Mouse (Mus musculus) myocyte (in vitro differentiated cells): ENCODE measurements at regions not wholly inside any gene's neighbourhood (a gene's known extent, or its start where the extent isn't known, plus 50 kb on each side); places are given as distances from the start of the nearest gene placed in this dataset.

Experiments used
- H3K27me3 ChIP-seq: one replicate; pipeline ENCODE4 v1.6.1; 2011; ENCODE audit not compliant: control insufficient read depth, insufficient read depth, insufficient read length
- H3K36me3 ChIP-seq: one replicate; pipeline ENCODE4 v1.6.1; 2011; ENCODE audit not compliant: control insufficient read depth, insufficient read depth
- H3K4me2 ChIP-seq: one replicate; pipeline ENCODE4 v1.6.1; 2011; ENCODE audit warnings: low read depth, control low read depth
- H3K4me3 ChIP-seq: one replicate; pipeline ENCODE4 v1.5.1; 2011; ENCODE audit warnings: mild to moderate bottlenecking, control low read depth, moderate library complexity
- H3K79me2 ChIP-seq: one replicate; pipeline ENCODE4 v1.6.1; 2011; ENCODE audit not compliant: control insufficient read depth, insufficient read depth
- H3ac ChIP-seq: one replicate; pipeline ENCODE4 v1.6.1; 2011; ENCODE audit not compliant: control insufficient read depth, insufficient read length
- CEBPB ChIP-seq: IDR thresholded peaks from 2 replicates; pipeline ENCODE4 v1.6.1; 2011; ENCODE audit warnings: mild to moderate bottlenecking, moderate library complexity; ENCODE audit not compliant: poor library complexity, insufficient read depth, severe bottlenecking
- E2F4 ChIP-seq: IDR thresholded peaks from one replicate; pipeline ENCODE4 v1.6.1; 2011; ENCODE audit warnings: mild to moderate bottlenecking, control low read depth, moderate library complexity; ENCODE audit not compliant: insufficient read depth
- MAX ChIP-seq: IDR thresholded peaks from one replicate; pipeline ENCODE4 v1.6.1; 2011; ENCODE audit warnings: low read depth, mild to moderate bottlenecking, control low read depth
- MYOD1 ChIP-seq, 3 experiments: IDR thresholded peaks; one replicate each; pipeline ENCODE4 v1.6.1; 2011; ENCODE audit warnings: control low read depth in 2 of 3, low read depth in 2 of 3, mild to moderate bottlenecking in 2 of 3, moderate library complexity in 1 of 3; ENCODE audit not compliant: insufficient read length in 2 of 3, control insufficient read depth in 1 of 3
- MYOG ChIP-seq, 3 experiments: IDR thresholded peaks; one replicate each; pipeline ENCODE4 v1.6.1; 2011; ENCODE audit warnings: control low read depth in 2 of 3, low read depth in 2 of 3, mild to moderate bottlenecking in 2 of 3; ENCODE audit not compliant: insufficient read length in 2 of 3, control insufficient read depth in 1 of 3, insufficient read depth in 1 of 3
- POLR2A ChIP-seq: IDR thresholded peaks from one replicate; pipeline ENCODE4 v1.6.1; 2011; ENCODE audit warnings: low read depth, mild to moderate bottlenecking, control low read depth, moderate library complexity; ENCODE audit not compliant: insufficient read length
- POLR2AphosphoS2 ChIP-seq: IDR thresholded peaks from one replicate; pipeline ENCODE4 v1.6.1; 2011; ENCODE audit warnings: low read depth, control low read depth; ENCODE audit not compliant: insufficient read length
- REST ChIP-seq: IDR thresholded peaks from one replicate; pipeline ENCODE4 v1.6.1; 2011; ENCODE audit warnings: mild to moderate bottlenecking, control low read depth, moderate library complexity; ENCODE audit not compliant: insufficient read depth, insufficient read length
- SRF ChIP-seq: IDR thresholded peaks from one replicate; pipeline ENCODE4 v1.6.1; 2011; ENCODE audit warnings: low read depth; ENCODE audit not compliant: control insufficient read depth, insufficient read length
- TCF12 ChIP-seq: IDR thresholded peaks from one replicate; pipeline ENCODE4 v1.6.1; 2011; ENCODE audit warnings: mild to moderate bottlenecking, control low read depth; ENCODE audit not compliant: poor library complexity, insufficient read depth, severe bottlenecking
- TCF3 ChIP-seq: IDR thresholded peaks from one replicate; pipeline ENCODE4 v1.6.1; 2011; ENCODE audit warnings: low read depth, control low read depth; ENCODE audit not compliant: insufficient read length
- USF1 ChIP-seq: IDR thresholded peaks from one replicate; pipeline ENCODE4 v1.6.1; 2011; ENCODE audit warnings: low read depth, mild to moderate bottlenecking, control low read depth, moderate library complexity

DNA sequence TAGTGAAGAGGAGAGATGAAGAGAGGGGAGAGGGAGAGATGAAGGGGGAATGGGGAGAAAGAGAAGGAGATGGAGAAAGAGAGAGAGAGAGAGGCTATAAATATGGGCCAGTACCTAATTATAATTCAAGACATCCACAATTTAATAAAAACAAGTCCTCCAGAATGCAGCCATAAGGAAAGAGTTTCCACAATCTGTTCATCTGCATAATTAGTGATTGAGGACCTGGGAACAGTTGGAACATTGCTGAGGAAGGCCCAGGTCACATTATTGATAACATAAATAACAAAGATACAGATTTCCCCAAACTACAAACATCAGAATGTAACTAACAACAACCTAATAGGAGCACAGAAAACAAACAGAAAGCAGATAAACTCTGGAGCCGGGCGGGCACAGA lies 483.0 kb upstream of the Mpdz start:
- TF ChIP-seq TCF12 = no peak
- TF ChIP-seq POLR2A = no peak
- TF ChIP-seq CEBPB = no peak
- no peak for TF ChIP-seq E2F4
- no peak for TF ChIP-seq MYOG (IDR thresholded peaks at IDR 0.05; ENCODE audit: control insufficient read depth in 1 of 3, insufficient read depth in 1 of 3, insufficient read length in 2 of 3, low read depth in 2 of 3)
- TF ChIP-seq MYOD1 (IDR thresholded peaks at IDR 0.05; ENCODE audit: control insufficient read depth in 1 of 3, insufficient read length in 2 of 3, low read depth in 2 of 3) = no peak
- TF ChIP-seq USF1 = no peak
- no peak for TF ChIP-seq MAX
- TF ChIP-seq SRF = no peak
- TF ChIP-seq TCF3 = no peak

DNA sequence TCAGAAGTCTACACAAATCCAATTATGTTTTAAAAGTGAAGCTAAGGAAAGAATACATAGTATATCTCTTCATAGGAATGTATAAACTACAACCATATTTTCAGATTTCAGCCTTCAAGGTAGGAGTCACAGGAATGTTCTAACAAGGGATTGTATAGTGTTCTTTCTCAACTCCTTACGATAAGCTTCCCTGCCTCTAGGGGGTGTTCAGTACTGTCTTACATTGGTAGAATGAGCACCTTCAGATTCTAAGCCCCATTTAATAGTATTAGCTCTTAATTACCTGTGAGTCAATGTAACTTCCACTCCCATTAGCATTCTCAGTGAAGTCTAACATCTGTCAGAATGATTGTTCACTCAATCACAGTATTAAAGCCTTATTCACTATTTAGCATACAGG lies 481.5 kb upstream of the Mpdz start:
- H3K36me3 ChIP-seq = no peaks in the 10 kb centered on the region
- no peak overlapping the region for H3ac ChIP-seq
- no peak overlapping the region for H3K4me2 ChIP-seq
- H3K4me3 ChIP-seq = no peak overlapping the region
- TF ChIP-seq E2F4 (no peak), MYOD1 (IDR thresholded peaks at IDR 0.05; ENCODE audit: control insufficient read depth in 1 of 3, insufficient read length in 2 of 3, low read depth in 2 of 3) (no peak), POLR2A (no peak), REST (no peak), CEBPB (no peak), TCF12 (no peak), MAX (no peak), SRF (no peak), MYOG (IDR thresholded peaks at IDR 0.05; ENCODE audit: control insufficient read depth in 1 of 3, insufficient read depth in 1 of 3, insufficient read length in 2 of 3, low read depth in 2 of 3) (no peak), USF1 (no peak), POLR2AphosphoS2 (no peak), TCF3 (no peak)
- no peaks in the 10 kb centered on the region for H3K27me3 ChIP-seq
- no peaks in the 10 kb centered on the region for H3K79me2 ChIP-seq

More for the DNA sequence above, 483.0 kb upstream of the Mpdz start:
- Histone ChIP-seq H3K4me2 (no peak overlapping the region), H3K4me3 (no peak overlapping the region), H3K27me3 (no peaks in the 10 kb centered on the region), H3K36me3 (no peaks in the 10 kb centered on the region), H3K79me2 (no peaks in the 10 kb centered on the region), H3ac (no peak overlapping the region)

DNA sequence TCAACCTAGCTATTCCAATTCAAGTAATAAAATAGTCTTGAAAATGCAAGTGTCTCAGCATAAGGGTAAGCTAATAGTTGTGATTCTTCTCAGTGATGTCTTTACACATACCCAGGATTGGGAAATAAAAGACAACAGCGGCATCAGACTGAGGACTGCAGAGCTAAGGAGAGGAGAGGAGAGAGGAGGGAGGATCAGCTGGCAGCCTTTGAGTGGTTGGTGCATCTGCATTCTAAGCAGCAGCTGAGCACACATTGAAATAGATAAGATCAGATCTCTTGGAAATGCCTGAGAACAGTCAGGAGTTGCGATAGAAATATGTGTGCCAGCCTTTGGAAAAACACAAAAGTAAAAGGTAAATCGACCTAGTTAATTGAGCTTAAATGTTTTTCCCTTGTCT lies 480.3 kb upstream of the Mpdz start:
- Histone ChIP-seq H3K36me3 (no peaks in the 10 kb centered on the region), H3K27me3 (no peaks in the 10 kb centered on the region), H3K4me2 (no peak overlapping the region), H3ac (no peak overlapping the region), H3K79me2 (no peaks in the 10 kb centered on the region), H3K4me3 (no peak overlapping the region)
- TF ChIP-seq TCF12 = peak; percentile 45
- TF ChIP-seq MYOG (IDR thresholded peaks at IDR 0.05; ENCODE audit: control insufficient read depth in 1 of 3, insufficient read depth in 1 of 3, insufficient read length in 2 of 3, low read depth in 2 of 3) = peak in 2 of 3 experiments; percentile 48 to 74
- TF ChIP-seq MAX = no peak
- peak; percentile 43 to 85 (median 82) for TF ChIP-seq MYOD1 (IDR thresholded peaks at IDR 0.05; ENCODE audit: control insufficient read depth in 1 of 3, insufficient read length in 2 of 3, low read depth in 2 of 3)
- TF ChIP-seq CEBPB = no peak
- TF ChIP-seq TCF3 = peak; percentile 39

DNA sequence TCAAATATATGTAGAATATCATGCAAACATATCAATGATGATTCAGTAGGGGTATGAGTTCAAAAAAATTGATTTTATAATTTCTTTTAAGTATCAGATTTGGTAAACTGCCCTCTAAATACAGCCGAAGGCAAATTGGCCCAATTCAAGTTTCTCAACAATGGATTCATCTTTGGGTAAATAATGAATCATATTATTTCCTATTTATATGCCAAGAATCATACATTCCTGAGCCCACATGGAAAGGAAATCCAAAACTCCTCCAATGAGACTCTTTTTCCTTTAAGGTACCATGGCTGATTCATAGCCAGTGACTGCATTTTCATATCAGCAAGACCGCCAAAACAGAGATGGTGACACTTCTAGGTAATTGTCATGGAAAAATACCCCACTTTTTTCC lies 472.4 kb upstream of the Mpdz start:
- TF ChIP-seq REST = no peak
- TF ChIP-seq TCF12 = no peak
- TF ChIP-seq E2F4 = no peak
- 0 out of 2 replicates have a peak, but pooled peaks have one; percentile 4 for TF ChIP-seq CEBPB
- no peak for TF ChIP-seq SRF

DNA sequence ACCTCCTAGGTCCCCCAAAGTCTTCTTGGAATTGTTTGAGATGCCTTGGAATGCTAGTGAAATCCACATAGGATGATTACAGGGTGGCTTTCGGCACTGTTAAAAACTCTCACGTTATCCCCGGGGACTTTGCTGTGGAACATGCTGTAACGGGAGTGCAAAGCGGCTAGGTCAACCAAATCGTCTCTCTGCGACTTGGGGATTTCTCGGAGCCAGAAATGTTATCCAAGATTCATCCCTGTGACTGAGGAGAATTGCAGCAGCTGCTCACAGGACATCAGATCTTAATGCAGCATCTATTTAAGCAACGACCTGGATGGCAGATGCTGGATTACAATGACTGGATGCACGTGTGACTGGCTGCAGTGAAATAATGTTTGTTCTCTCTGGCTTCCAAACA lies 470.7 kb upstream of the Mpdz start:
- H3K4me2 ChIP-seq = no peak overlapping the region
- no peaks in the 10 kb centered on the region for H3K27me3 ChIP-seq
- no peak overlapping the region for H3K4me3 ChIP-seq
- H3K79me2 ChIP-seq = no peaks in the 10 kb centered on the region
- TF ChIP-seq SRF (no peak), USF1 (no peak), POLR2A (no peak), REST (no peak), TCF12 (no peak), POLR2AphosphoS2 (no peak), MYOD1 (IDR thresholded peaks at IDR 0.05; ENCODE audit: control insufficient read depth in 1 of 3, insufficient read length in 2 of 3, low read depth in 2 of 3) (no peak), TCF3 (no peak), MYOG (IDR thresholded peaks at IDR 0.05; ENCODE audit: control insufficient read depth in 1 of 3, insufficient read depth in 1 of 3, insufficient read length in 2 of 3, low read depth in 2 of 3) (no peak), E2F4 (no peak), CEBPB (no peak), MAX (no peak)
- no peaks in the 10 kb centered on the region for H3K36me3 ChIP-seq
- no peak overlapping the region for H3ac ChIP-seq

More for the DNA sequence above, 472.4 kb upstream of the Mpdz start:
- H3K36me3 ChIP-seq = no peaks in the 10 kb centered on the region
- no peak overlapping the region for H3K4me3 ChIP-seq
- H3K27me3 ChIP-seq = no peaks in the 10 kb centered on the region
- H3K4me2 ChIP-seq = no peak overlapping the region
- no peak overlapping the region for H3ac ChIP-seq
- H3K79me2 ChIP-seq = no peaks in the 10 kb centered on the region
